Mouse (Mus musculus): ENCODE data around the gene Xpnpep2. TPM values are rescaled to one million over a fixed set of nuclear protein-coding genes. Genes with fewer than 3 reads are reported as not detected.

The Xpnpep2 gene
- total RNA-seq, 1 experiment from 2014 or later = not detected

- no peak for ATAC-seq (replicated peaks; ENCODE audit: insufficient number of reproducible peaks, low FRiP score, low TSS enrichment, poor library complexity, severe bottlenecking)
These were observed 10.8 kb downstream of the Xpnpep2 start for GRCm38 (mm10) chrX:48119294-48119693.

- no peak for ATAC-seq (replicated peaks; ENCODE audit: insufficient number of reproducible peaks, low FRiP score, low TSS enrichment, poor library complexity, severe bottlenecking)
These were observed 15.9 kb downstream of the Xpnpep2 start for GRCm38 (mm10) chrX:48124132-48125071.

- no peak for ATAC-seq (replicated peaks; ENCODE audit: insufficient number of reproducible peaks, low FRiP score, low TSS enrichment, poor library complexity, severe bottlenecking)
These were observed 18.5 kb downstream of the Xpnpep2 start for GRCm38 (mm10) chrX:48126903-48127476.

GRCm38 (mm10) chrX:48127502-48128218 lies 19.1 kb downstream of the Xpnpep2 start:
- ATAC-seq (replicated peaks; ENCODE audit: insufficient number of reproducible peaks, low FRiP score, low TSS enrichment, poor library complexity, severe bottlenecking) = peak; percentile 89

- 0 out of 2 replicates have a peak, but pooled peaks have one; percentile 57 for ATAC-seq (replicated peaks; ENCODE audit: insufficient number of reproducible peaks, low FRiP score, low TSS enrichment, poor library complexity, severe bottlenecking)
These were observed 20.6 kb downstream of the Xpnpep2 start for GRCm38 (mm10) chrX:48129167-48129566.

- no peak for ATAC-seq (replicated peaks; ENCODE audit: insufficient number of reproducible peaks, low FRiP score, low TSS enrichment, poor library complexity, severe bottlenecking)
These were observed 28.4 kb downstream of the Xpnpep2 start for GRCm38 (mm10) chrX:48136935-48137334.

GRCm38 (mm10) chrX:48138011-48138410 lies 29.5 kb downstream of the Xpnpep2 start:
- ATAC-seq (replicated peaks; ENCODE audit: insufficient number of reproducible peaks, low FRiP score, low TSS enrichment, poor library complexity, severe bottlenecking) = no peak

GRCm38 (mm10) chrX:48138539-48139275 lies 30.2 kb downstream of the Xpnpep2 start:
- peak; percentile 49; the same call in 1 of the 2 replicates for ATAC-seq (replicated peaks; ENCODE audit: insufficient number of reproducible peaks, low FRiP score, low TSS enrichment, poor library complexity, severe bottlenecking)

- ATAC-seq (replicated peaks; ENCODE audit: insufficient number of reproducible peaks, low FRiP score, low TSS enrichment, poor library complexity, severe bottlenecking) = no peak
These were observed 31.1 kb downstream of the Xpnpep2 start for GRCm38 (mm10) chrX:48139368-48140285.

- peak; percentile 74 for ATAC-seq (replicated peaks; ENCODE audit: insufficient number of reproducible peaks, low FRiP score, low TSS enrichment, poor library complexity, severe bottlenecking)
These were observed 31.9 kb downstream of the Xpnpep2 start for GRCm38 (mm10) chrX:48140286-48140877.

GRCm38 (mm10) chrX:48141481-48141880 lies 33.0 kb downstream of the Xpnpep2 start:
- no peak for ATAC-seq (replicated peaks; ENCODE audit: insufficient number of reproducible peaks, low FRiP score, low TSS enrichment, poor library complexity, severe bottlenecking)

- ATAC-seq (replicated peaks; ENCODE audit: insufficient number of reproducible peaks, low FRiP score, low TSS enrichment, poor library complexity, severe bottlenecking) = peak; percentile 49
These were observed 35.1 kb downstream of the Xpnpep2 start for GRCm38 (mm10) chrX:48143415-48144335.

- ATAC-seq (replicated peaks; ENCODE audit: insufficient number of reproducible peaks, low FRiP score, low TSS enrichment, poor library complexity, severe bottlenecking) = peak; percentile 82
These were observed 37.7 kb downstream of the Xpnpep2 start, which contains the start of gene Sash3 for GRCm38 (mm10) chrX:48146262-48146661. Sash3 (plus strand) TSS chrX:48146436.

- ATAC-seq (replicated peaks; ENCODE audit: insufficient number of reproducible peaks, low FRiP score, low TSS enrichment, poor library complexity, severe bottlenecking) = no peak
These were observed 38.7 kb downstream of the Xpnpep2 start for GRCm38 (mm10) chrX:48147226-48147625.

GRCm38 (mm10) chrX:48147741-48148186 lies 39.2 kb downstream of the Xpnpep2 start:
- peak; percentile 55 for ATAC-seq (replicated peaks; ENCODE audit: insufficient number of reproducible peaks, low FRiP score, low TSS enrichment, poor library complexity, severe bottlenecking)

GRCm38 (mm10) chrX:48152106-48152505 lies 43.6 kb downstream of the Xpnpep2 start:
- ATAC-seq (replicated peaks; ENCODE audit: insufficient number of reproducible peaks, low FRiP score, low TSS enrichment, poor library complexity, severe bottlenecking) = no peak
